Mouse (Mus musculus) heart, adult 18-20 months (tissue): ENCODE data around the gene Cyp2d9. TPM values are rescaled to one million over a fixed set of nuclear protein-coding genes. Genes with fewer than 3 reads are reported as not detected.
"Not testable (repeated sequence)": the region's sequence is repeated elsewhere in the genome, so short reads cannot be mapped to it uniquely, and the experiment has no call there.

Experiments
- DNase-seq, 2 experiments: peaks; one replicate each; pipeline ENCODE4 v3.0.0; 2021 to 2022; ENCODE audit warnings: mixed read lengths in 1 of 2
- microRNA-seq, 2 experiments: library from miRNA; unstranded; fragments of <30 nt; microRNA quantifications; one replicate each; pipeline ENCODE4 v1.2.0; 2022
- total RNA-seq, 2 experiments: library from RNA; stranded (reverse); gene quantifications; 2 replicates each; pipeline ENCODE4 v1.2.3; 2021

Gene Cyp2d9
- total RNA-seq, 2 experiments from 2014 or later = not detected

DNA sequence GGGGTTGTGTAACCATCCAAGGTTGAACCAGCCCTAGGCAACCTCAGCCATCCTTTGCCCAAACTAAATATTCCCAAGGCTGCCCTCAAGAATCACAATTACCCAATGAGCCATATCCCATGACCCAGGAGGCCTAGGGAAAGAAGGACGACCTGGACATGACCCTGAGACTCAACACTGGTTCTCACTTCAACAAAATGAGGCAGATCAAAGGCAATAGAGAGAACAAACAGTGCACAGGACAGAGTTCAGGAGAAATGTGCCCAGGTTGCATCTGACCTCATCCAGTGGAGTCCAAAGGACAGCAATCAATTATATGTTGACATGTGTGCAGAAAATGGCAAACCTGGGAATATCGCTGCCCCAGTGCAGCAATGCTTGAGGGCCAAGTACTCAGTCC lies 16.8 kb downstream of the Cyp2d9 start:
- DNase-seq = not testable (repeated sequence)

DNA sequence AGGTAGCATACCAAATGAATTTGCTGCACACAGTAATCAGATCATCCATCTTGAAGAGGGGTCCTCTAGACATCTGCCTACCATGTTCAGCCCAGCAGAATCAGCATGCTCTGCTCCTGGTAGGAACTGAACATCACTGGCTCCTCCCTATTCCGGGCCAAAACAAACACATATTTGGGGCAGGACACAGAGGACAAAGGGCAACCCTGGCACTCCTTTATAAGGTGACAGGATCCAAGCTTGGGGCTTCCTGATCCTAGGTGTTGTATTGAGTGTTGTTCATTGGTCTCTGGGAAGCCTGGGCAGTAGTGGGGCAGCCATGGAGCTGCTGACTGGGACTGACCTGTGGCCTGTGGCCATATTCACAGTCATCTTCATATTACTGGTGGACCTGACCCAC lies 18.9 kb downstream of the Cyp2d9 start:
- not testable (repeated sequence) for DNase-seq

DNA sequence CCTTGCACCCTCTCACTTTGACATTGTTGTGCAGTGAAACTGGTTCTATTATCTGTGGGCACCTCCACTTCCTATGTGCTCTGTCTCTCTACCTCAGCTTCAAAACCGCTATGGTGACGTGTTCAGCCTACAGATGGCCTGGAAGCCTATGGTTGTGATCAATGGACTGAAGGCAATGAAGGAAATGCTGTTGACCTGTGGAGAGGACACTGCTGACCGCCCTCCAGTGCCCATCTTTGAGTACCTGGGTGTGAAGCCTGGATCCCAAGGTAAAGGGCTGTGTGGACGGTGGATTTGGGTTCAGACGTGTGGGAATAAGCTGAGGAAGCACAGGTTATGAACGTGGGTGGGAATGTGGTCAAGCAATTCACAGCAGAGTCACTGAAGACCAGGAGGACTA lies 20.3 kb downstream of the Cyp2d9 start:
- not testable (repeated sequence) for DNase-seq

DNA sequence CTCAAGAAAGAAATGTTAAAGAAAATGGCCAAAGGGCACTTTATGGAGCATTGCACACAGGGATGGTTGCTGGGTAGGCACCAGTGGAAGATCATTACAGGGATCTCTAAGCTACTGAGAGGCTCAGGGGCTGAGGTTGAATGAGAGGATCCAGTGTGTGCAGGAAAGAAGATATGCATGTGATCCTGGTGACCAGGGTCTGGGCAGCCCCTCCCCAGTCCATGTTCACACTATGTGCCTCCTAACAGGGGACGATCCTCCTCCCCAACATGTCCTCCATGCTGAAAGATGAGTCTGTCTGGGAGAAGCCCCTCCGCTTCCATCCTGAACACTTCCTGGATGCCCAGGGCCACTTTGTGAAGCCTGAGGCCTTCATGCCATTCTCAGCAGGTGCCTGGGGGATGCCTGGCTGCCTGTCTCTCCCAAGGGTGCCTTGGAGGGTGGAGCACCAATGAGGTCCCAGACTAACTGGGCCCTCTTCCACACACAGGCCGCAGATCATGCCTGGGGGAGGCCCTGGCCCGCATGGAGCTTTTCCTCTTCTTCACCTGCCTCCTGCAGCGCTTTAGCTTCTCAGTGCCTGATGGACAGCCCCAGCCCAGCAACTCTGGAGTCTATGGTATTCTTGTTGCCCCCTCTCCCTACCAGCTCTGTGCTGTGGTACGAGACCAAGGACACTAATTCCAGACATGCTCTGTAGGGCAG lies 23.0 kb downstream of the Cyp2d9 start:
- not testable (repeated sequence) for DNase-seq

DNA sequence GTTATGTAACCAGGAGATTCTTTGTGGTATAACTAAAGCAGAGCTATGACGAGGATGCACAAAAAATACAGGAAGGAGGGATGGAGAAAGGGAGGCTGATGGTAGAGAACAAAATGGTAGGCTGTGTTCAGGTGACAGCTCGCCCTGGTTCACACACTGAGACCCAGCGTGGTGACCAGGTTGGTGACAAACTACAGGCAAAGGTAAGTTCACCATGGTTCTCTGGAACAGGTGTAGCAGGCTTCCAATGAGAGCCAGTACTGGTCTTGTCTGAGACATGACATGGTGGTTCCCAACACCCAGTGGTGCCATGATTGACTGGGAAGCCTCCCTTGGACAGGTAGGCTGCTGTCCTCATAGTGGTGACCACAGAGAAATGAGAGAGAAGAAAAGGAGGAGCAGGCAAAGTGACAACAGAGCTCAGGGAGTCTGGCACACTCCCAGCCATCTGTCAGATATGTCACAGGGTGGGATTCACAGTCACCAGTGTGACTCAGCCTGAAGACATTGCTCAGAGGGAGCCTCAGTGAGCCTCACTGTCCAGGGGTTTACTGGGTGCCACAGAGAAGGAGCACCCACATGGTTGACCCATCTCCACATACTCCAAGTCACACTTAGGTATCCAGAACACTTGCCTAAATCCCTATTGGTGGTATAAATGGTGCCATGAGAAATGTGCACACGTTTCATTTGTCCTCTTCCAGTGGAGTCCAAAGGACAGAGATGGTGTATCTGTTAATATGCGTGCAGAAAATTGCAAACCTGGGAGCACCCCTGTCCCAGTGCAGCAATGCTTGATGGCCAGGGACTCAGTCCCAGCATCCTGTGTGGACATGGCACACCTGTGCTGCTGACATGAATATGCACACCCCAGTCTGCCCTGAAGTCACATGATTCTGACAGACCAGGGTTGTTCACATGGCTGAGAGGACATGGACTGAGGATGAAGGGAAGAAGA lies 24.1 kb downstream of the Cyp2d9 start:
- no peak for DNase-seq

DNA sequence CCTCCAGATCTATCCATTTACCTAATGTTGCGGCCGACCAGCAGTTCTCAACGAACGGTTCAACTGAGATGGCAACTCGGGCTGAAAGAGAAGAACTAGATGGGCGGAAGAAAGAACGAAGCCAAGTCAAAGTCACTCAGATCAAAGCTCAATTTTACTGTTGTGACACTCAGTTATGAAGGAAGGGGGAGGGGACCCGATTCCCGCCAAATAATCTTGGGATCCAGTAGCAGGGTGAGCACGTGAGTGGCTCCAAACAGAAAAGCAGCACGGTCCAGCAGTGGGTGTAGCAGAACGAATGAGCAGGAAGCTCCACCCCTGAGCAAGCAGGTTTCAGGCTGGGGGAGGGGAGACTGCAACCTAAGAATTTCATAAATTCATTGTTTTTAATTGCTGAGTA lies 26.0 kb downstream of the Cyp2d9 start:
- not testable (repeated sequence) for DNase-seq

DNA sequence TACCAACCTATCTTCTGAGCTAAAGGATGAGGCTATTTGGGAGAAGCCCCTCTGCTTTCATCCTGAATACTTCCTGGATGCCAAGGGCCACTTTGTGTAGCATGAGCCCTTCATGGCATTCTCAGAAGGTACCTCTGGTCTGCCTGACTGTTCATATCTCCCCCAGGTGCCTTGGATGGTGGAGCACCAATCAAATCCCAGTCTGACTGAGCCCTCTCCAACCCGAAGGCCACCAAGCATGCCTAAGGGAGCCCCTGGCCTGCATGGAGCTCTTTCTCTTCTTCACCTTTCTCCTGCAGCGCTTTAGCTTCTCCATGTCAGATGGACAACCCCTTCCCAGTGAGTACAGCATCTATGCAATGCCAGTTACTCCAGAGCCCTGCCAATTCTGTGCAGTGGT lies 31.5 kb downstream of the Cyp2d9 start:
- DNase-seq = no peak

DNA sequence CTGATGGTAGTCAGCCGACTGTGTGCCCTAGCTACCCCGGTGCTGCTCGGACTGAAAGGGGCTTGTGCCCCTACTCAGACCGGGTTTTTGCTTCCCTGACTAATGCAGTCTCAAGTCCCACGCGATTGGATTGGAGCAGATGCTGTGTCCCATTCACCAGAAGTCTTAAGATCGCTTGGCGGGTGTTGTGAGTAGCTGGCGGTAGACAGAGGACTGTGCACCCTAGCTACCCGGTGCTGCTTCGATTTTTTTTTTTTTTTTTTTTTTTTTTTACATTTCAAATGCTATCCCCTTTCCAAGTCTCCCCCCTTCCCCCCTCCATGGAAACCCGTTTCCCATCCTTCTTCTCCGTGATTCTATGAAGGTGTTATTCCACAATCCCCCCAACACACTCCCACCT lies 61.0 kb downstream of the Cyp2d9 start:
- not testable (repeated sequence) for DNase-seq

Small RNA genes within 50 kb of the gene (microRNA-seq; reads per million reads assigned to microRNA genes)
- gene Gm25990 = 0 reads per million in 2 experiments
- gene Gm27331 = 0 reads per million in 2 experiments
- gene Gm27622 = 0 reads per million in 2 experiments
- gene Gm27825 = 0 reads per million in 2 experiments
- gene Mir7684 = 0 reads per million in 2 experiments

Other genes starting within 250 kb of the Cyp2d9 start
- under 1 TPM in 1 of 2 experiments, not detected in 1; 0.21 TPM for gene Shisa8, start 220.6 kb upstream of the Cyp2d9 start, total RNA-seq
- gene Tnfrsf13c, start 209.1 kb upstream of the Cyp2d9 start, total RNA-seq = 1 to 10 TPM in 1 of 2 experiments, under 1 TPM in 1; 0.35 to 2.2 TPM
- gene Cenpm, start 188.7 kb upstream of the Cyp2d9 start, total RNA-seq = under 1 TPM; 0.42 to 0.46 TPM
- not detected for gene 1500009C09Rik, start 181.0 kb upstream of the Cyp2d9 start, total RNA-seq
- gene Sept3, start 158.5 kb upstream of the Cyp2d9 start, total RNA-seq = 1 to 10 TPM in 1 of 2 experiments, under 1 TPM in 1; 0.62 to 1.1 TPM
- not detected for gene Wbp2nl, start 134.5 kb upstream of the Cyp2d9 start, total RNA-seq
- gene Naga, start 94.5 kb upstream of the Cyp2d9 start, total RNA-seq = 10 to 100 TPM; 25.4 to 32.2 TPM
- gene Pheta2, start 94.5 kb upstream of the Cyp2d9 start, total RNA-seq = under 1 TPM; 0.72 to 0.75 TPM
- gene Smdt1, start 94.5 kb upstream of the Cyp2d9 start, total RNA-seq = 100 to 1,000 TPM; 185 to 222 TPM
- 100 to 1,000 TPM; 750 to 751 TPM for gene Ndufa6, start 79.1 kb upstream of the Cyp2d9 start, total RNA-seq
- gene Cyp2d22, start 53.2 kb upstream of the Cyp2d9 start, total RNA-seq = 10 to 100 TPM; 25.8 to 30.1 TPM
- gene Cyp2d11, start 39.4 kb upstream of the Cyp2d9 start, total RNA-seq = not detected
- gene Cyp2d10, start 26.2 kb upstream of the Cyp2d9 start, total RNA-seq = not detected
- gene Cyp2d12, start 121.6 kb downstream of the Cyp2d9 start, total RNA-seq = not detected
- gene Cyp2d34, start 187.5 kb downstream of the Cyp2d9 start, total RNA-seq = not detected